Mouse (Mus musculus) hindbrain, embryonic 14.5 days (tissue): ENCODE measurements around the gene Prdm16. TPM values are rescaled to one million over a fixed set of nuclear protein-coding genes. Genes with fewer than 3 reads are reported as not detected.

Experiments
- ATAC-seq: fragments of 200-750 bp; cut with Nextera tagmentation; 2 replicates; pipeline ENCODE4 v1.8.0; 2017; ENCODE audit warnings: moderate number of reproducible peaks, mild to moderate bottlenecking, moderate TSS enrichment, moderate library complexity; ENCODE audit not compliant: low FRiP score
- DNase-seq: peaks from one replicate; pipeline ENCODE4 v3.0.0-alpha.2; 2015; ENCODE audit warnings: low spot score
- H3K27ac ChIP-seq: fragments of 300-500 bp; sonication (generic); 2 replicates; pipeline ENCODE4 v1.5.1; 2014; ENCODE audit warnings: mild to moderate bottlenecking, moderate library complexity
- H3K27me3 ChIP-seq: fragments of 300-500 bp; sonication (generic); 2 replicates; pipeline ENCODE4 v1.6.1; 2014; ENCODE audit warnings: mild to moderate bottlenecking, low read length, mixed read lengths; ENCODE audit not compliant: control insufficient read depth, insufficient read depth
- H3K36me3 ChIP-seq: fragments of 300-500 bp; sonication (generic); replicated peaks from 2 replicates; pipeline ENCODE4 v1.6.1; 2014; ENCODE audit not compliant: control insufficient read depth, insufficient read depth
- H3K4me1 ChIP-seq: fragments of 300-500 bp; sonication (generic); replicated peaks from 2 replicates; pipeline ENCODE4 v1.6.1; 2014; ENCODE audit warnings: antibody characterized with exemption, low read length, mixed read lengths; ENCODE audit not compliant: control insufficient read depth, insufficient read depth
- H3K4me2 ChIP-seq: fragments of 300-500 bp; sonication (generic); replicated peaks from 2 replicates; pipeline ENCODE4 v1.6.1; 2014; ENCODE audit warnings: mild to moderate bottlenecking, moderate library complexity
- H3K4me3 ChIP-seq: fragments of 300-500 bp; sonication (generic); replicated peaks from 2 replicates; pipeline ENCODE4 v1.5.1; 2014; ENCODE audit warnings: mild to moderate bottlenecking, low read length
- H3K9ac ChIP-seq: fragments of 300-500 bp; sonication (generic); 2 replicates; pipeline ENCODE4 v1.6.1; 2014
- H3K9me3 ChIP-seq: fragments of 300-500 bp; sonication (generic); 2 replicates; pipeline ENCODE4 v1.6.1; 2016; ENCODE audit warnings: low read length; ENCODE audit not compliant: control insufficient read depth
- WGBS: fragments of 180-500 bp; shearing (Covaris S2); extraction: QIAGEN DNeasy Blood & Tissue Kit; methylation state at CpG from one replicate; pipeline ENCODE4 v1.1.7; 2014; 5-methylcytosine and 5-hydroxymethylcytosine counted together
- polyA plus RNA-seq: library from polyadenylated mRNA; unstranded; fragments of >200 nt; fragmentation: Nextera tagmentation; extraction: Ambion mirVana; gene quantifications from 2 replicates; pipeline ENCODE4 v1.2.1, GENCODE M21; 2014

Gene Prdm16
- polyA plus RNA-seq, 1 experiment from 2014 or later: 15.6 TPM

- H3K27me3 ChIP-seq: peaks cover 7% of the 10 kb centered on the region; the same call in 1 of the 2 replicates
- DNase-seq (peak; percentile 32), ATAC-seq (peak; percentile 31; the same call in 1 of the 2 replicates)
- no peaks in the 10 kb centered on the region for H3K9me3 ChIP-seq
- H3K9ac ChIP-seq: 0 out of 2 replicates have a peak overlapping the region, but pooled peaks have one; percentile 32
- H3K4me1 ChIP-seq: peaks cover 30% of the 10 kb centered on the region
- peak overlapping the region; percentile 33 for H3K4me2 ChIP-seq
- 16% methylated on average over 11 of the region's 11 CpGs for WGBS
- H3K27ac ChIP-seq: no peak overlapping the region
- H3K4me3 ChIP-seq: no peak overlapping the region
- no peaks in the 10 kb centered on the region for H3K36me3 ChIP-seq
Measured at GRCm38 (mm10) chr4:154556418-154556817, 80.3 kb downstream of the Prdm16 start.

DNA sequence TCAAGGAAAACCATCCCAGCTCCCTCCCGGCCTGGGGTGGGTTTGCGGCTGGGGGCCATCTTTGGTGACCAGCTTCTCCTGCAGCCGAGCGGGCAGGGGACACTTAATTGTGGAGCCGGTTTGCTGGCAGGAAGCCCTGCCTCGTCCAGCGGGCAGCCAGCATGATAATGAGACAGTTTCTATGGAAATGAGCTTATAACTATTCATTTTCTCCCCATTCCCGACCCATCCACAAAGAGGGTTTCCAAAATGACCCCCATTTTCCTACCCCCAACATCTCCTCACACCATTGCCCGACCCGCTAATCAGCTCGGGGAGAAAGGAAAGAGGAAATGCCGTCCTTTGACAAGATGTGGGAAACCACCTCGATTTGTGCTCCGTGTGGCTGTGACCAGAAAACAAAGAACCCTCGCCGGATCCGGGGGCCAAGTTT is 86.7 kb downstream of the Prdm16 start:
- H3K36me3 ChIP-seq: no peaks in the 10 kb centered on the region
- no peaks in the 10 kb centered on the region for H3K9me3 ChIP-seq
- ATAC-seq: peak; percentile 46; the same call in 1 of the 2 replicates
- 5% methylated on average over 17 of the region's 17 CpGs for WGBS
- H3K27me3 ChIP-seq: peaks cover 23% of the 10 kb centered on the region; the same call in 1 of the 2 replicates
- H3K4me2 ChIP-seq: peak overlapping the region; percentile 42
- H3K4me3 ChIP-seq: no peak overlapping the region
- H3K27ac ChIP-seq: peak overlapping the region; percentile 62
- no peak overlapping the region for H3K9ac ChIP-seq
- H3K4me1 ChIP-seq: peaks cover 22% of the 10 kb centered on the region
- DNase-seq: peak; percentile 61

GRCm38 (mm10) chr4:154549497-154549896 is 87.2 kb downstream of the Prdm16 start:
- DNase-seq (peak; percentile 36), ATAC-seq (no peak)
- 18% methylated on average over 11 of the region's 11 CpGs for WGBS
- Histone ChIP-seq H3K27me3 (peaks cover 23% of the 10 kb centered on the region; the same call in 1 of the 2 replicates), H3K36me3 (no peaks in the 10 kb centered on the region), H3K9me3 (no peaks in the 10 kb centered on the region), H3K9ac (no peak overlapping the region), H3K27ac (peak overlapping the region; percentile 62), H3K4me3 (no peak overlapping the region), H3K4me1 (peaks cover 17% of the 10 kb centered on the region), H3K4me2 (peak overlapping the region; percentile 42)

- Histone ChIP-seq H3K9me3 (no peaks in the 10 kb centered on the region), H3K36me3 (no peaks in the 10 kb centered on the region), H3K27ac (no peak overlapping the region), H3K4me3 (no peak overlapping the region), H3K4me1 (peaks cover 32% of the 10 kb centered on the region), H3K27me3 (0 out of 2 replicates have a peak, but pooled peaks cover 16% of the 10 kb centered on the region), H3K4me2 (no peak overlapping the region), H3K9ac (no peak overlapping the region)
- ATAC-seq: no peak
- no peak for DNase-seq
- WGBS: 74% methylated on average over 21 of the region's 21 CpGs
Measured at GRCm38 (mm10) chr4:154547176-154547855, 89.4 kb downstream of the Prdm16 start.

DNA sequence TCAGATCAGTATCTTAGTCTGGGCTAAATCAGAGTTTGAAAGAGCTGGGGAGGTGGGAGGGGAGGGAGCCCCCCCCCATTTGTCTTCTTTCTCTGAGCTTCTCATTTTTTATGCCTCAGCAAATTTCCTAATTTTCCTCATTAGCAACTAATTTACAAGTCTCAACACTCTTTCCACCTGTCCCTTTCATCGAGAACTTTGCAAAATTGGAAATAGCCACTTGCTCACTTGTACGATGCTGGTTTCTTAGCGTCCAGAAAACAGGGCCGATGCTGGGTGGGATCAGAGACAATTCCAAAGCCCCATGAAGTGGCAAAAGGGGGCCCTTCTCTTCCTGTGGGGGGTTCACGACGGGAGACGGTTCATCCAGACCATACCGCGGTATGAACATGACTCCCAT is 91.4 kb downstream of the Prdm16 start:
- Histone ChIP-seq H3K4me2 (no peak overlapping the region), H3K9ac (no peak overlapping the region), H3K9me3 (no peaks in the 10 kb centered on the region), H3K27ac (no peak overlapping the region), H3K4me3 (no peak overlapping the region), H3K36me3 (no peaks in the 10 kb centered on the region), H3K27me3 (0 out of 2 replicates have a peak, but pooled peaks cover 16% of the 10 kb centered on the region), H3K4me1 (peaks cover 41% of the 10 kb centered on the region)
- DNase-seq (no peak), ATAC-seq (no peak)
- 66% methylated on average over 9 of the region's 9 CpGs for WGBS

GRCm38 (mm10) chr4:154543921-154544320 is 92.8 kb downstream of the Prdm16 start:
- ATAC-seq: no peak
- no peak overlapping the region for H3K9ac ChIP-seq
- H3K4me1 ChIP-seq: peaks cover 32% of the 10 kb centered on the region
- no peaks in the 10 kb centered on the region for H3K9me3 ChIP-seq
- H3K27me3 ChIP-seq: 0 out of 2 replicates have a peak, but pooled peaks cover 13% of the 10 kb centered on the region
- H3K4me3 ChIP-seq: no peak overlapping the region
- peak; percentile 47 for DNase-seq
- WGBS: 8% methylated on average over 21 of the region's 21 CpGs
- H3K36me3 ChIP-seq: no peaks in the 10 kb centered on the region
- no peak overlapping the region for H3K27ac ChIP-seq
- peak overlapping the region; percentile 18; the same call in 1 of the 2 replicates for H3K4me2 ChIP-seq

DNA sequence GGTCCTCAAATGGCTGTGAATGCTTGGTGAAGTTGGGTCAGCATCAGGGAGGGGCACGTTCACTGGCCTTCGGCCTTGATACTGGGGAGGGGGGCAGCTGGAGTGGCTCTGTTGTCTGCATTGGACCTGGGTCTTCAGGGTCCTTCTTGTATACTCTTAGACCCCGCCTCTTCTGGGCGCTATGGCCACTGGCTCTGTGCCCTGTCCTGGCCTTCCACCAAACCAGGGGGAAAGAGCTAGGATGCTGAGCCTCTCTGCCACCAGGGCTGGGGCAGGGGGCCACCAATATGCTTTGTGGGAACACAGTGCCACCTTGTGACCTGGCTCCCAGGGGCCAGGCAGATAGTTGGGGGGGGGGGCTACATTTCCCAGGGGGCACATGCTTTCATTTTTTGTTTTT is 93.5 kb downstream of the Prdm16 start:
- Histone ChIP-seq H3K9ac (no peak overlapping the region), H3K27ac (peak overlapping the region; percentile 10; the same call in 1 of the 2 replicates)

GRCm38 (mm10) chr4:154542568-154542967 is 94.1 kb downstream of the Prdm16 start:
- no peak overlapping the region for H3K9ac ChIP-seq
- no peaks in the 10 kb centered on the region for H3K9me3 ChIP-seq
- H3K4me3 ChIP-seq: no peak overlapping the region
- no peak overlapping the region for H3K27ac ChIP-seq
- no peak overlapping the region for H3K4me2 ChIP-seq
- WGBS: 44% methylated on average over 5 of the region's 5 CpGs
- DNase-seq: no peak
- no peaks in the 10 kb centered on the region for H3K36me3 ChIP-seq
- no peak for ATAC-seq
- H3K4me1 ChIP-seq: peaks cover 32% of the 10 kb centered on the region
- H3K27me3 ChIP-seq: 0 out of 2 replicates have a peak, but pooled peaks cover 10% of the 10 kb centered on the region

More for the DNA sequence above, 93.5 kb downstream of the Prdm16 start:
- ATAC-seq (peak; percentile 49; the same call in 1 of the 2 replicates), DNase-seq (no peak)
- 62% methylated on average over 4 of the region's 4 CpGs for WGBS
- Histone ChIP-seq H3K9me3 (no peaks in the 10 kb centered on the region), H3K36me3 (no peaks in the 10 kb centered on the region), H3K4me2 (no peak overlapping the region), H3K27me3 (0 out of 2 replicates have a peak, but pooled peaks cover 10% of the 10 kb centered on the region), H3K4me1 (peaks cover 32% of the 10 kb centered on the region), H3K4me3 (no peak overlapping the region)

- Histone ChIP-seq H3K4me1 (peaks cover 32% of the 10 kb centered on the region), H3K27me3 (0 out of 2 replicates have a peak, but pooled peaks cover 6% of the 10 kb centered on the region), H3K27ac (no peak overlapping the region), H3K9ac (no peak overlapping the region), H3K4me2 (no peak overlapping the region), H3K4me3 (no peak overlapping the region), H3K9me3 (no peaks in the 10 kb centered on the region), H3K36me3 (no peaks in the 10 kb centered on the region)
- 71% methylated on average over 9 of the region's 9 CpGs for WGBS
- no peak for ATAC-seq
- DNase-seq: no peak
Measured at GRCm38 (mm10) chr4:154541632-154542276, 94.9 kb downstream of the Prdm16 start.
